Mouse (Mus musculus) forebrain, embryonic 15.5 days (tissue): ENCODE results near the gene Sebox. TPM values are rescaled to one million over a fixed set of nuclear protein-coding genes. Genes with fewer than 3 reads are reported as not detected.

Source experiments
- ATAC-seq: fragments of 200-750 bp; cut with Nextera tagmentation; replicated peaks from 2 replicates; pipeline ENCODE4 v1.8.0; 2017; ENCODE audit warnings: mild to moderate bottlenecking, moderate TSS enrichment, moderate library complexity
- H3K27ac ChIP-seq: fragments of 300-500 bp; sonication (generic); replicated peaks from 2 replicates; pipeline ENCODE4 v1.5.1; 2015; ENCODE audit warnings: mild to moderate bottlenecking, inconsistent platforms
- H3K27me3 ChIP-seq: fragments of 300-500 bp; sonication (generic); 2 replicates; pipeline ENCODE4 v1.6.1; 2015; ENCODE audit warnings: inconsistent platforms
- H3K36me3 ChIP-seq: fragments of 300-500 bp; sonication (generic); 2 replicates; pipeline ENCODE4 v1.6.1; 2015; ENCODE audit warnings: mild to moderate bottlenecking, inconsistent platforms
- H3K4me1 ChIP-seq: fragments of 300-500 bp; sonication (generic); 2 replicates; pipeline ENCODE4 v1.6.1; 2015; ENCODE audit warnings: inconsistent platforms
- H3K4me2 ChIP-seq: fragments of 300-500 bp; sonication (generic); replicated peaks from 2 replicates; pipeline ENCODE4 v1.6.1; 2015; ENCODE audit warnings: mild to moderate bottlenecking, inconsistent platforms
- H3K4me3 ChIP-seq: fragments of 300-500 bp; sonication (generic); 2 replicates; pipeline ENCODE4 v1.5.1; 2015; ENCODE audit warnings: mild to moderate bottlenecking, inconsistent platforms
- H3K9ac ChIP-seq: fragments of 300-500 bp; sonication (generic); replicated peaks from 2 replicates; pipeline ENCODE4 v1.6.1; 2015; ENCODE audit warnings: mild to moderate bottlenecking, inconsistent platforms
- H3K9me3 ChIP-seq: fragments of 300-500 bp; sonication (generic); 2 replicates; pipeline ENCODE4 v1.6.1; 2016; ENCODE audit warnings: inconsistent platforms
- WGBS: fragments of 180-500 bp; shearing (Covaris S2); methylation state at CpG from one replicate; pipeline ENCODE4 v1.1.7; 2015; ENCODE audit warnings: mixed read lengths; 5-methylcytosine and 5-hydroxymethylcytosine counted together
- polyA plus RNA-seq: library from polyadenylated mRNA; unstranded; fragments of >200 nt; fragmentation: Nextera tagmentation; extraction: Ambion mirVana; gene quantifications from 2 replicates; pipeline ENCODE4 v1.2.1, GENCODE M21; 2015

Gene Sebox
- polyA plus RNA-seq, 1 experiment from 2014 or later = not detected

- H3K9me3 ChIP-seq = no peaks in the 10 kb centered on the region
- no peaks in the 10 kb centered on the region for H3K36me3 ChIP-seq
- no peak overlapping the region for H3K27ac ChIP-seq
- no peak for ATAC-seq
- no peaks in the 10 kb centered on the region for H3K27me3 ChIP-seq
- H3K4me1 ChIP-seq = peaks cover 38% of the 10 kb centered on the region
- WGBS = 52% methylated on average over 16 of the region's 16 CpGs
- H3K4me2 ChIP-seq = no peak overlapping the region
- no peak overlapping the region for H3K9ac ChIP-seq
- peak overlapping the region; percentile 6; the same call in 1 of the 2 replicates for H3K4me3 ChIP-seq
Measured at GRCm38 (mm10) chr11:78499543-78499942, 3.7 kb upstream of the Sebox start.

DNA sequence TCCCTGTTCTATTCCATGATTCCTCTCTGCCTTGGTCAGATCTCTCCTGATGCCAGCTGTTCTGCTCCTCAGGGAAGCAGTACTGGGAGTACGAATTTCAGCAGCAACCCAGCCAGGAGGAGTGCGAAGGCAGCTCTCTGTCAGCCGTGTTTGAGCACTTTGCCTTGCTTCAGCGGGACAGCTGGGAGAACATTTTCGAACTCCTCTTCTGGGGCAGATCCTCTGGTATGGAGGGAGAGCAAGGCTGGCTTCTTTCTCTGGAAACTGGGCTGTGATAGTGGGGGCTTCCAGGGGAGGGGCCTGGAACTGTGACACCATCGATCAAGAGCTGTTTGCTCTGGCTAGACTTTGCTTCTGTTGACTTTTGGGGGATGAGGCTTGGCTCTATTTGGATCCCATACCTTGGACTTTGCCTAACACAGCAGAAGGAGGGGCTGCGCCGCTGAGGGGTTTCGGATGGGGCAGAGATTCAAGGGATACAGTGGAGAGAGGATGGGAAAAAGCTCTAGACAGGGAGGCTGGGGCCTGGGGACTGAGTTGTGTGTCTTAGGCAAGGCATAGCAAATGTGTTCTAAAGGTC, 2.5 kb upstream of the Sebox start:
- H3K27ac ChIP-seq = no peak overlapping the region
- 85% methylated on average over 9 of the region's 9 CpGs for whole genome bisulfite sequencing
- no peaks in the 10 kb centered on the region for H3K27me3 ChIP-seq
- no peaks in the 10 kb centered on the region for H3K36me3 ChIP-seq
- H3K4me3 ChIP-seq = no peak overlapping the region
- H3K4me2 ChIP-seq = no peak overlapping the region
- no peak overlapping the region for H3K9ac ChIP-seq
- H3K9me3 ChIP-seq = no peaks in the 10 kb centered on the region
- no peak for ATAC-seq
- H3K4me1 ChIP-seq = peaks cover 26% of the 10 kb centered on the region

- peaks cover 3% of the 10 kb centered on the region; the same call in 1 of the 2 replicates for H3K36me3 ChIP-seq
- 79% methylated on average over 20 of the region's 20 CpGs for WGBS
- peaks cover 18% of the 10 kb centered on the region for H3K4me1 ChIP-seq
- no peak overlapping the region for H3K9ac ChIP-seq
- no peak overlapping the region for H3K4me3 ChIP-seq
- H3K9me3 ChIP-seq = no peaks in the 10 kb centered on the region
- no peak overlapping the region for H3K27ac ChIP-seq
- no peak overlapping the region for H3K4me2 ChIP-seq
- no peak for ATAC-seq
- H3K27me3 ChIP-seq = no peaks in the 10 kb centered on the region
Measured at GRCm38 (mm10) chr11:78501529-78501928, 1.7 kb upstream of the Sebox start.

- Histone ChIP-seq H3K4me1 (peaks cover 8% of the 10 kb centered on the region), H3K36me3 (peaks cover 25% of the 10 kb centered on the region), H3K9ac (no peak overlapping the region), H3K27me3 (no peaks in the 10 kb centered on the region), H3K4me3 (no peak overlapping the region), H3K27ac (no peak overlapping the region), H3K9me3 (no peaks in the 10 kb centered on the region), H3K4me2 (no peak overlapping the region)
- no peak for ATAC-seq
- 85% methylated on average over 3 of the region's 3 CpGs for WGBS
Measured at GRCm38 (mm10) chr11:78505430-78505829, 2.2 kb downstream of the Sebox start.

- Histone ChIP-seq H3K9ac (no peak overlapping the region), H3K9me3 (no peaks in the 10 kb centered on the region), H3K4me3 (no peak overlapping the region), H3K27me3 (no peaks in the 10 kb centered on the region), H3K4me1 (peaks cover 19% of the 10 kb centered on the region), H3K36me3 (peaks cover 25% of the 10 kb centered on the region), H3K4me2 (no peak overlapping the region), H3K27ac (no peak overlapping the region)
- no peak for ATAC-seq
- 80% methylated on average over 5 of the region's 5 CpGs for WGBS
Measured at GRCm38 (mm10) chr11:78509148-78509547, 5.9 kb downstream of the Sebox start.

GRCm38 (mm10) chr11:78512025-78512957, 9.0 kb downstream of the Sebox start, which contains the start of the genes Tmem199 and Poldip2:
TSS of gene Tmem199 (minus strand) at chr11:78512172.
TSS of gene Poldip2 (plus strand) at chr11:78512193.
- H3K27ac ChIP-seq = peak within 1 kb of the TSS; percentile 85
- H3K4me1 ChIP-seq = peaks cover 19% of the 10 kb centered on the region
- H3K4me3 ChIP-seq = peak within 1 kb of the TSS; percentile 96
- peak within 1 kb of the TSS; percentile 92 for H3K4me2 ChIP-seq
- no peaks in the 10 kb centered on the region for H3K27me3 ChIP-seq
- peak; percentile 97 for ATAC-seq
- peak within 1 kb of the TSS; percentile 98 for H3K9ac ChIP-seq
- no peaks in the 10 kb centered on the region for H3K9me3 ChIP-seq
- under 1% methylated on average over 67 of the region's 67 CpGs for WGBS
- peaks cover 41% of the 10 kb centered on the region for H3K36me3 ChIP-seq

- H3K9ac ChIP-seq = peak overlapping the region; percentile 98
- no peaks in the 10 kb centered on the region for H3K9me3 ChIP-seq
- peaks cover 41% of the 10 kb centered on the region for H3K36me3 ChIP-seq
- peak overlapping the region; percentile 92 for H3K4me2 ChIP-seq
- ATAC-seq = no peak
- H3K4me3 ChIP-seq = peak overlapping the region; percentile 96
- H3K4me1 ChIP-seq = peaks cover 19% of the 10 kb centered on the region
- WGBS = 67% methylated on average over 3 of the region's 3 CpGs
- H3K27ac ChIP-seq = no peak overlapping the region
- H3K27me3 ChIP-seq = no peaks in the 10 kb centered on the region
Measured at GRCm38 (mm10) chr11:78513106-78513790, 10.0 kb downstream of the Sebox start.

DNA sequence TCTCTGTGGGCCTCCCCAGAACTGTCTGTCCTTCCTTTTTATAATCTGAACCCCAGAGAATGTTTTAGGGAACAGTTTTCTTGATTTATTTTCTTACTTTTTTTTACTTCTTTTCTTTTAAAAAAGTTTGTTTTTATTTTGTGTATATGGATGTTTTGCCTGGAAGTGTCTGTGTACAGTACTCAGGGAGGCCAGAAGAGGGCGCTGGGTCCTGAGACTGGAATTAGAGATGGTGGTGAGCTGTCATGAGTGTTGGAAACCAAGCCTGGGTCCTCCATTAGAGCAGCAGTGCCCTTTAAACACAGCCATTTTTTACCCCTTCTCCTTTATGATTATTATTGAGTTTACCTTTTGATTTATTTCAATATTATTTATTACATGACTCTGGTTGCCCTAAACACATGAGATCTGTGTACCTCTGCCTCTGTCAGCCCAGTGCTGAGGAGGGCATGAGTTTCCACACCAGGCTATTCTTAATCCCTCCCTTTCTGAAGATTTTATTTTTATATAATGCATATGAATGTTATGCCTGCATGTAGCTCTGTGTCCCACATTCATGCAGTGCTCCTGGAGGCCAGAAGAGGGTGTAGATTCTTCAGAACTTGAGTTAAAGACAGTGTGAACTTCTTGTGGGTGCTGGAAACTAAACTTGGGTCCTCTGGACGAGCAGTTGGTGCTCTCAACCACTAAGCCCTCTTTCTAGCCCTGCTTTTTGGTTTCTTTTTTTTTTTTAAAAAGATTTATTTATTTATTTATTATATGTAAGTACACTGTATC, 12.5 kb downstream of the Sebox start:
- no peaks in the 10 kb centered on the region for H3K27me3 ChIP-seq
- no peaks in the 10 kb centered on the region for H3K9me3 ChIP-seq
- H3K27ac ChIP-seq = no peak overlapping the region
- H3K4me2 ChIP-seq = no peak overlapping the region
- no peak for ATAC-seq
- H3K36me3 ChIP-seq = peaks cover 58% of the 10 kb centered on the region
- H3K4me1 ChIP-seq = peaks cover 19% of the 10 kb centered on the region
- no peak overlapping the region for H3K4me3 ChIP-seq
- 71% methylated on average over 2 of the region's 2 CpGs for WGBS
- no peak overlapping the region for H3K9ac ChIP-seq

- no peaks in the 10 kb centered on the region for H3K4me1 ChIP-seq
- no peaks in the 10 kb centered on the region for H3K27me3 ChIP-seq
- H3K9me3 ChIP-seq = no peaks in the 10 kb centered on the region
- ATAC-seq = no peak
- no peak overlapping the region for H3K27ac ChIP-seq
- H3K9ac ChIP-seq = no peak overlapping the region
- H3K4me3 ChIP-seq = no peak overlapping the region
- 90% methylated on average over 10 of the region's 10 CpGs for WGBS
- peaks cover 89% of the 10 kb centered on the region for H3K36me3 ChIP-seq
- no peak overlapping the region for H3K4me2 ChIP-seq
Measured at GRCm38 (mm10) chr11:78518931-78519330, 15.7 kb downstream of the Sebox start.

- H3K36me3 ChIP-seq = peaks cover 92% of the 10 kb centered on the region
- H3K9ac ChIP-seq = no peak overlapping the region
- H3K27me3 ChIP-seq = no peaks in the 10 kb centered on the region
- H3K4me2 ChIP-seq = no peak overlapping the region
- no peak overlapping the region for H3K27ac ChIP-seq
- WGBS = 90% methylated on average over 3 of the region's 3 CpGs
- no peaks in the 10 kb centered on the region for H3K4me1 ChIP-seq
- H3K4me3 ChIP-seq = no peak overlapping the region
- no peaks in the 10 kb centered on the region for H3K9me3 ChIP-seq
- no peak for ATAC-seq
Measured at GRCm38 (mm10) chr11:78521880-78522279, 18.6 kb downstream of the Sebox start.

GRCm38 (mm10) chr11:78522481-78522997, 19.3 kb downstream of the Sebox start:
- Histone ChIP-seq H3K27ac (no peak overlapping the region), H3K4me3 (no peak overlapping the region), H3K27me3 (no peaks in the 10 kb centered on the region), H3K4me1 (no peaks in the 10 kb centered on the region), H3K4me2 (no peak overlapping the region), H3K36me3 (peaks cover 97% of the 10 kb centered on the region), H3K9ac (no peak overlapping the region), H3K9me3 (no peaks in the 10 kb centered on the region)
- WGBS = 96% methylated on average over 1 of the region's 1 CpGs
- no peak for ATAC-seq
